Mouse (Mus musculus): ENCODE measurements at regions not wholly inside any gene's neighbourhood (a gene's known extent, or its start where the extent isn't known, plus 50 kb on each side); places are given as distances from the start of the nearest gene placed in this dataset.

- DNase-seq (ENCODE audit: low spot score in 2 of 2): no peak
These were observed 65.8 kb upstream of the Bmp2k start for GRCm38 (mm10) chr5:96931576-96932152.

DNA sequence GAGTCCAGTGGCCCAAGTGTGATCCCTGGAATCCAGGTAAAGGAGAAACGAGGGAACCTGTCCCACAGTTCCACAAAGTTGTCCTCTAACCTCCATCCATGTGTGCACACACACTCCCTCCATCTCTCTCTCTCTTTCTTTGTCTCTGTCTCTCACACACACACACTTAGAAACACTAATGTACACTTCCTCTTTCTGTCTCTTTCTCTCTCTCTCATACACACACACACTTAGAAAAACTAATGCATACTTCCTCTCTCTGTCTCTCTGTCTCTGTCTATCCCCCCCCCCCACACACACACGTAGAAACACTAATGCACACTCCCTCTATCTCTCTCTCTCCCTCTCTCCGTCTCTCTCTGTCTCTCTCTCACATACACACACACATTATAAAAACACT, 61.2 kb upstream of the Bmp2k start:
- no peak for DNase-seq (ENCODE audit: low spot score in 2 of 2)

GRCm38 (mm10) chr5:96938718-96939117, 58.8 kb upstream of the Bmp2k start:
- DNase-seq (ENCODE audit: low spot score in 2 of 2): no peak

DNA sequence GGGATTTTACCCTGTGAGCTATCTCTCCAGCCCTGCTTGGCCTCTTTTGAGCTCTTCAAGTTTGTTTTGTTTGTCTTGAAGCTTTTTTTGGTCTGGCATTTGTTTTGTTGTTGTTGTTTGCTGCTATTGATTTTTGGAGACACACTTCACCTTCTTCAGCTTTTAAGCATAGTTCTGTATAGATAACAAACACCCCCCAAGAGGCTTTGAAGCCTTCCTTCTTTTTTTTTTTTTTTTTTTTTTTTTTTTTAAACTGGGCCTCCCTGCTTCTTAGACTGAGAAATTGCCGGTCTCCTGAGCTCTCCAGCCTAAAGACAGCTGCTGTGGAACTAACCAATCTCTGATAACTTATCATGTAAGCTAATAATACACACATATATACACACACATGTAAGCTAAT, 58.2 kb upstream of the Bmp2k start:
- DNase-seq (ENCODE audit: low spot score in 2 of 2): no peak

GRCm38 (mm10) chr5:96940170-96941086, 57.1 kb upstream of the Bmp2k start:
- DNase-seq (ENCODE audit: low spot score in 2 of 2): no peak

DNA sequence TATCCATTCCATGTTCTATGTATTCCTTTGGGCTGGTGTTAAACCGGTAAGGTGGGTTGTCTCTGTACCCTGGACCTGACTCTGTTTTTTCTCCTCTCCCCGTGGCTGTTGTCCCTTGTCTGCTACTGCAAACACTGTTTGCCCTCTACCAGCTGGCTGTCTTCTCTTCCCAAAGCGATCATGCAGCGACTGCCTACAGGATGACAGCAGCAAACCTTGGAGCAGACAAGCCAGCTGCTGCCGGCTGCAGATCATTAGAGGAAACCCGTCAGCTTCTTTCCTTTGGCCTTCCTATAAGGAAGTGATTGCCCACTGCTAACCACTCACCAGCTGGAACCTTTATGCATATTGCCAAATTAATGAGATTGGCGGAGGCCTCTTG, 56.4 kb upstream of the Bmp2k start:
- no peak for DNase-seq (ENCODE audit: low spot score in 2 of 2)

DNA sequence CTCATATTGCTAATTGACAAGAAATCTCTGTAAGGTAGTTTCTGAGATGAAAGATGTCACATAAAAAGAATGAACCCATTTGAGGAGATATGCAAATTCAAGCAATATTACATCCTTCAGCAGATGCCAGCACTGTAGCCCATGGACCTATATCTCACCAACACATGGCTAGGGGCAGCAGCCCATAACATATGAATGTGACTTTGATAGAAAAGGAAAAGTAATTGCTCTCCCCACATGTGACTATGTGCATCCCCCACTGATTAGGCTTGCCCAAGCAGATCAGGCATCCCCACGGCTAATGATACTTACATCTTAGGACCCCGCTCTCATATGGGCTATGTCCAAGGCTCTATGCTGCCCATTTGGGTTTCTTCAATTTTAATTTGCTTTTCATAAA, 56.0 kb upstream of the Bmp2k start:
- DNase-seq (ENCODE audit: low spot score in 2 of 2): no peak

Data from right cerebral cortex, postnatal 10 days (tissue).